Mouse (Mus musculus) megakaryocyte, embryonic 14.5 days (primary cell): ENCODE measurements around the gene Serpinf1.

ENCODE experiments used
- FLI1 ChIP-seq: IDR thresholded peaks from 2 replicates; pipeline ENCODE4 v1.6.1; 2012; ENCODE audit warnings: low read length, inconsistent platforms, mixed read lengths
- GATA1 ChIP-seq: IDR thresholded peaks from 3 replicates; pipeline ENCODE4 v1.6.1; 2012; ENCODE audit warnings: mixed read lengths, low read length, inconsistent platforms, borderline replicate concordance

- TF ChIP-seq GATA1 (no peak), FLI1 (no peak)
Observed at GRCm38 (mm10) chr11:75450304-75450908, 27.9 kb upstream of the Serpinf1 start.
